Mouse (Mus musculus) skeletal muscle tissue, adult 2 months (tissue): ENCODE data around the gene Enpep.

ENCODE experiments used
- DNase-seq: peaks from one replicate; pipeline ENCODE4 v3.0.0-alpha.2; 2012; ENCODE audit warnings: low read depth, low spot score

The Enpep gene

DNA sequence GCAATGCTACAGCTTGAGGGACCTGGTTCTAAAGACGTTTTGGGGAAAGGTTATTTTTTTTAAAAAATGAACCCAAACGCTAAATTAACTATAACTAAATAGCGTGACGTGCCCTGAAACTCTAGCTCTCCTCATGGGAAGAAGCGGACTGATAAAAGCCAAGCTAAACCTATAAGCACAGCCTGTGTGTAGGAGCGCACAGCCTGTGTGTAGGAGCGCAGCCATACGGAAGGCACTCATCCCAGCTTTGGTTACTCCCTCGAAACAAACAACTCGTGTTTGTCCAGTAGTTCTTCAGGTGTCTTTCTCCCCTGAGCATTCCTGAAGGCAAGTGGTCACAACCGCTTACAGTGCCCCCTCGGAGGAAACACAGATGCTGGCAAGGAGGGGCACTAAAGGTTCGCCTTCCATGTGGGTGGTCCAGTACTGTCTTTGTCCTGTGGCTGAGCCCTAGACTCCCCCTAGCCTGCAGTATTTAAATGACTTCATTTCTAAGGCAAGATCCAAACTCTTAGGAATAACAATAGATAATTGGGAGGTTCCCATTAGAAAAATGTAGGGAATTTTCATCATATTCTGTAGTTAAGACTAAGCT is 93.8 kb downstream of the Enpep start:
- no peak for DNase-seq

DNA sequence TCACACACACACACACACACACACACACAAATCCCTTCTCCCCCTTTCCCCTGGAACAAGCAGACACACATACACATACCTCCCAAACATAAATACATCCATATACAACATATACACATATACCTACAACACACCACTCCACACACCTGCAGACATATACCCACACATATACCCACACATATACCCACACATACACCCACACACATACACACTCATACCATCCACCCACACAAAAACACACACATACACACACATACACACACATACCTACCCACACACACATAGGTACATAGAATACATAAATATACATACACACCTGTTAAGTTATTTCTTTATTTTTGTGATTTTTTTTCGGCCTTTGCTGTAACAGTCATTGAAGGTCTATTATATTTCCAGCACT is 94.5 kb downstream of the Enpep start:
- no peak for DNase-seq

DNA sequence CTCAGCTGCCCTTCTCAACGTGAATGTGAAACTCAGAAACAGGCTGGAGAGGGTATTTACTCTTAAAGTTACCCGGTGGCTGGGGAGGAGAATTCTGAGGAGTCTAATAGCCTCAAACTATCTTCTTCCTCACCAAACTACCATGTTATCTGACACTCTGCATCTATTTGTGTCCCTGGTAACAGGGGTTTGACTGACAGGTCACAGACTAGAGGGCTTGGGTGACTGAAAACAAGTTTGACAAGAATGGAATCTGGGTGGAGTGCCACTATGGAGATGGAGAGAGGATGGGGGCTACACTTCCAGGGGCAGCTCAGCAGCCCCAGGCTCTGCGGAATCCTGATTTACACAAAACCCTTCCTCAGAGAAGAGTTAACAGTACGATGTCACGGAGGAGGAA is 105.2 kb downstream of the Enpep start:
- no peak for DNase-seq

DNA sequence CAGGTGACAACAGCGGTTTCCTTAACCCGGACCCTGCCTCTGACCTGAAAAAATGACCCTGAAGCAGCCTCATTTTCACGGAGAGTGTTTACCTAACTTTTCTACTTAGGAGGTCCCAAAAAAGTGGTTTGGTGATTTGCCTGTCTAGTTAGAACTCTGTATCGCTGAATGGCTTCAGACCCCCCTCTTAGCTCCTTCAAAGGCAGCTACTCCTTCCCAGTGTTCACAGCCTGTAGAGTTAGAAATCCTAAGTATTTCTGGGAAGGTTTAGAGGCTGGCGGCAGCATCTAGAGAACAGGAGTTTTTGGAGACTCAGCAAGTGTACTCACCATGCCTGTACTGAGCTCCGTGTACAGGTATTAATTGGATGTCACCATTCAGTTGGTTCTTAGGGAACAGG is 105.8 kb downstream of the Enpep start:
- no peak for DNase-seq

GRCm38 (mm10) chr3:129225577-129226289 is 106.8 kb downstream of the Enpep start:
- no peak for DNase-seq

- no peak for DNase-seq
Measured at GRCm38 (mm10) chr3:129224806-129225576, 107.5 kb downstream of the Enpep start.

DNA sequence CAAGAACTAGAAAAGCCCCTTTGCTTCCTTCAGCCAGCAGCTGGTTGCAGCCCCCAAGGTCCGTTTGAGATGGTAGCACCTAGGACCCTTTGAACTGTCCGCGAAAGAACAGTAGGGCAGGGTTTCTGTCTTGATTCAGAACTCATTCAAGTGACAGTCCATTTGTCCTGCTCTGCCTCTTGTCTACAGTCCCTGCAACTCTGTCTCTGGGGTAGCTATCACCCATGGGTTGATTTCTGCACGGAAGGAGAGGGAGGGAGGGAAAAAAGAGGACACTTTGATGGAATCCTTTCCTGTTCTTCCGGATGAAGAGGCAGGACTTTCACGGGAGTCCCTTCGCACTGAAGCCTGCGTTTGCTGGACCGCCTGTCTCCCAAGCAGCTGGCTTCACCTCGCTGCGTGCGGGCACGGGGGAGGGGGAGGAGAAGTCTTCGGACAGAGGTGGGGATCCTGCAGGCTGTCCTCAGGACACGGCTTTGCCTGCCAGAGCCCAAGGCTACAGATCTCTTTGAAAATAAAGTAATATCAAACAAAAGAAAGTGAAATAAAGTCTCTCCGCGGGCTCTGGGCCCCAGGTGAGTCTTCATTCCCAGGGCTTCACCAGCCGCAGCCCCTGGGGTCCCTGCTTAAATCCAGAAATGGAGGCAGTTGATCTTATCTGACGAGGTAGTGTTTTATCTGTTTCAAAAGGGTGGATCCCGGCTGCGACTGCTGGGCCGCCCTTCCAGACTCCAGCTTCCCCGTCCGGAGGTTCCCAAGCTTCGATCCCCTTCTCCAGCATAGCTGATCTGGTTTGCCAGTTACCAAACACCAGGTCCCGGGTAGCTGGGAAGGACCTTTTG is 108.3 kb downstream of the Enpep start:
- DNase-seq, result no peak

- no peak for DNase-seq
Measured at GRCm38 (mm10) chr3:129223401-129223800, 109.1 kb downstream of the Enpep start.

DNA sequence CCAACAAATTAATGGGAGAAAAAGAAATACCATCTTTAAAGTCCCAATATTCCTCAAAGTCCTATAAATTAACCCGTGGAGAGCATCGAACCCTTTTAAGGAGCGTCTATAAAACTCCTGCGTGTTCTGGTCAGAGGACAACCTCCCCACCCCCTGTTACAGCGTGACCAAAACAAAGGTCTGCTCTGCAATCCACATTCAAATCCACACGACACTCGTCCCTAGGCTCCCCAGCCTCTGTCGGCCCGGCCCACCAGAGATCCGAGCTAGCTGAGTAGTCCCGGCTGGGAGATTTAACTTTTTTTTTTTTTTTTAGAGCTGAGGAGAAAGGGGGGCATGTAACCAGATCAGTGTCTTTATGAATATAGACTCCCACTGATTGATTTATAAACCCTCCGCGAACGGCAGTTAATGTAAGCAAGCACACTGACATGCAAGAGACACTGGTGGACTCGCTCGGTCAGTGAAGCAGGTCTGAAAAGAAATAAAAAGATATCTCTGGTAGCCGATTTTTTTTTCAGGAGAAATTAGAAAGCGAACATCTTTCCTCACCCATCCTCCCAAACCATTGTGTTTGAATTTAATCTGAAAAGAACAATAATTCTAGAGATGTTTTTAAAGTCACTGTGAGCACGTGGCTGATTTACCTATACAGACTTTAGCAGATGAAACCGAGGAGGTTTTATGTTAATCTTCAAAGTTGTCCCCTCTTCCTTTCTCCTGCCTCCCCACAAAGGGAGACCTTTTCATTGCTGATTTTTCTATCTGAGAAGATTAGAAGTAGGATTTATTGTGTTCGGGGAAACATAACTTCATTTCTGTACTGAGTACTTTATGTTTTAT is 109.9 kb downstream of the Enpep start:
- no peak for DNase-seq

- DNase-seq, result no peak
Measured at GRCm38 (mm10) chr3:129221380-129222260, 110.9 kb downstream of the Enpep start.

- DNase-seq, result no peak
Measured at GRCm38 (mm10) chr3:129220681-129221379, 111.7 kb downstream of the Enpep start.

GRCm38 (mm10) chr3:129220086-129220670 is 112.3 kb downstream of the Enpep start:
- no peak for DNase-seq
